Mouse (Mus musculus): ENCODE results near the gene Gm4513. TPM values are rescaled to one million over a fixed set of nuclear protein-coding genes. Genes with fewer than 3 reads are reported as not detected.
"Not testable (repeated sequence)": the region's sequence is repeated elsewhere in the genome, so short reads cannot be mapped to it uniquely, and the experiment has no call there.

The Gm4513 gene
- total RNA-seq (2022), result not detected

GRCm38 (mm10) chr7:20598921-20599320, at the start of gene Gm4513:
TSS of gene Gm4513 (minus strand) at chr7:20599021.
- not testable (repeated sequence) for DNase-seq (ENCODE audit: low spot score)

- DNase-seq (ENCODE audit: low spot score), result not testable (repeated sequence)
These were observed 22.7 kb downstream of the Gm4513 start, which contains the start of gene Gm4141 for GRCm38 (mm10) chr7:20576141-20576540. TSS of gene Gm4141 (minus strand) at chr7:20576241.

GRCm38 (mm10) chr7:20545657-20546056, 53.2 kb downstream of the Gm4513 start, which contains the start of gene Gm5726:
TSS of gene Gm5726 (minus strand) at chr7:20545757.
- DNase-seq (ENCODE audit: low spot score), result not testable (repeated sequence)

Other genes with a start within 250 kb of the Gm4513 start
- gene Gm5728, start 223.6 kb downstream of the Gm4513 start, total RNA-seq (2022), result not detected
- gene Vmn1r100, start 181.1 kb downstream of the Gm4513 start, total RNA-seq (2022), result not detected
- not detected for gene Vmn1r101, start 156.4 kb downstream of the Gm4513 start, total RNA-seq (2022)
- gene Gm10670, start 124.1 kb downstream of the Gm4513 start, total RNA-seq (2022), result not detected
- not detected for gene Vmn1r103, start 88.5 kb downstream of the Gm4513 start, total RNA-seq (2022)
- gene Vmn1r104, start 65.2 kb downstream of the Gm4513 start, total RNA-seq (2022), result not detected
- gene Gm5726, start 53.3 kb downstream of the Gm4513 start, total RNA-seq (2022), result not detected
- gene Gm4141, start 22.8 kb downstream of the Gm4513 start, total RNA-seq (2022), result not detected
- not detected for gene Vmn1r107, start 69.9 kb upstream of the Gm4513 start, total RNA-seq (2022)
- gene Vmn1r111, start 104.2 kb upstream of the Gm4513 start, total RNA-seq (2022), result not detected
- gene Gm10668, start 131.6 kb upstream of the Gm4513 start, total RNA-seq (2022), result not detected
- gene Vmn1r112, start 172.2 kb upstream of the Gm4513 start, total RNA-seq (2022), result not detected
- not detected for gene Vmn1r113, start 188.3 kb upstream of the Gm4513 start, total RNA-seq (2022)
- not detected for gene Vmn1r114, start 213.2 kb upstream of the Gm4513 start, total RNA-seq (2022)
- gene Vmn1r115, start 246.0 kb upstream of the Gm4513 start, total RNA-seq (2022), result not detected